In genomic region chr11:23305673-23306608, GRCm38 (mm10) we compare ENCODE assay signal across 7 mouse cellular contexts. TPM values are rescaled to one million over a fixed set of nuclear protein-coding genes. Genes with fewer than 3 reads are reported as not detected.
DNase-seq lines count a peak whose midpoint lies in the region; ATAC-seq lines count a peak whose summit lies in the region.

No protein-coding gene starts in this region.

- H3K27ac ChIP-seq in limb, embryonic 10.5 days = peak overlapping the region; percentile 98
- peak overlapping the region; percentile 99 for H3K27ac ChIP-seq in midbrain, embryonic 13.5 days

- peak overlapping the region; percentile 95 for H3K9ac ChIP-seq in midbrain, embryonic 13.5 days (replicated peaks)

- under 1% methylated on average over 70 of the region's 98 CpGs for WGBS in limb, embryonic 10.5 days
- WGBS in midbrain, embryonic 13.5 days = under 1% methylated on average over 63 of the region's 98 CpGs

- H3K4me1 ChIP-seq in limb, embryonic 10.5 days = peaks cover 10% of the 10 kb centered on the region
- H3K4me1 ChIP-seq in midbrain, embryonic 13.5 days (replicated peaks) = peaks cover 13% of the 10 kb centered on the region

- no peaks in the 10 kb centered on the region for H3K27me3 ChIP-seq in limb, embryonic 10.5 days (ENCODE audit: low read depth, poor library complexity, severe bottlenecking)
- H3K27me3 ChIP-seq in midbrain, embryonic 13.5 days = no peaks in the 10 kb centered on the region

- peaks cover 9% of the 10 kb centered on the region for H3K36me3 ChIP-seq in limb, embryonic 10.5 days
- no peaks in the 10 kb centered on the region for H3K36me3 ChIP-seq in midbrain, embryonic 13.5 days

- peak overlapping the region; percentile 61 for H3K4me2 ChIP-seq in midbrain, embryonic 13.5 days (replicated peaks)

- no peaks in the 10 kb centered on the region for H3K9me3 ChIP-seq in limb, embryonic 10.5 days (replicated peaks)
- H3K9me3 ChIP-seq in midbrain, embryonic 13.5 days = no peaks in the 10 kb centered on the region

- peak overlapping the region; percentile 87 for H3K4me3 ChIP-seq in limb, embryonic 10.5 days
- peak overlapping the region; percentile 93 for H3K4me3 ChIP-seq in midbrain, embryonic 13.5 days (replicated peaks)

- peak; percentile 95 for DNase-seq in adrenal gland, adult 8-10 months
- peak; percentile 97 for DNase-seq in embryo, embryonic 9.5 days (ENCODE audit: extremely low spot score)
- peak; percentile 96 for DNase-seq in kidney, adult 11 months
- peak; percentile 95 for DNase-seq in limb, embryonic 10.5 days (ENCODE audit: low spot score)
- DNase-seq in spleen, adult 12 weeks (ENCODE audit: low spot score) = peak; percentile 94

- ATAC-seq in granulocyte monocyte progenitor cell, adult 5-6 weeks (replicated peaks; ENCODE audit: poor library complexity, severe bottlenecking) = peak; percentile 96
- peak; percentile 96 for ATAC-seq in midbrain, embryonic 13.5 days

RNA-seq across cellular contexts. Expression of gene Usp34, which starts 0.8 kb away (rescaled TPM):
- total RNA-seq in adrenal gland, adult 8-10 months (2022) = 10 to 100 TPM; 50.4 to 85.3 (median 65.7) TPM
- 59.9 and 62.7 TPM in 2 replicates for total RNA-seq in granulocyte monocyte progenitor cell, adult 5-6 weeks (2014; fragmentation: Nextera tagmentation)
- 46.4 and 50.7 TPM in 2 replicates for total RNA-seq in granulocyte monocyte progenitor cell, adult 5-6 weeks (2017)
- polyA plus RNA-seq in limb, embryonic 10.5 days (2016; fragmentation: Nextera tagmentation; extraction: Ambion mirVana) = 23.2 and 25.9 TPM in 2 replicates
- 31.3 and 36.2 TPM in 2 replicates for polyA plus RNA-seq in midbrain, embryonic 13.5 days (2015; fragmentation: Nextera tagmentation; extraction: Ambion mirVana)

RNA-seq across cellular contexts. Expression of gene Xpo1, which starts 50.1 kb away (rescaled TPM):
- 10 to 100 TPM; 53.5 to 60.4 (median 60.2) TPM for total RNA-seq in adrenal gland, adult 8-10 months (2022)
- 99.8 and 102 TPM in 2 replicates for total RNA-seq in granulocyte monocyte progenitor cell, adult 5-6 weeks (2014; fragmentation: Nextera tagmentation)
- total RNA-seq in granulocyte monocyte progenitor cell, adult 5-6 weeks (2017) = 272 and 274 TPM in 2 replicates
- 133 and 153 TPM in 2 replicates for polyA plus RNA-seq in limb, embryonic 10.5 days (2016; fragmentation: Nextera tagmentation; extraction: Ambion mirVana)
- polyA plus RNA-seq in midbrain, embryonic 13.5 days (2015; fragmentation: Nextera tagmentation; extraction: Ambion mirVana) = 86.6 and 89.4 TPM in 2 replicates

Comparison
In these comparisons a context has a peak if more than half of its experiments do, and no peak if none do; other contexts are left out.
1. Peak in every context shown above with its lines: DNase-seq, ATAC-seq, H3K4me3 ChIP-seq and H3K27ac ChIP-seq.